Mouse (Mus musculus) liver, embryonic 12.5 days (tissue): ENCODE measurements around the gene Duoxa1. TPM values are rescaled to one million over a fixed set of nuclear protein-coding genes. Genes with fewer than 3 reads are reported as not detected.
A peak's percentile ranks its signal among the peaks of the same experiment; 100 is the strongest.

ENCODE experiments used
- ATAC-seq: fragments of 200-750 bp; cut with Nextera tagmentation; 2 replicates; pipeline ENCODE4 v1.8.0; 2017; ENCODE audit warnings: moderate number of reproducible peaks, mild to moderate bottlenecking, moderate library complexity
- H3K27ac ChIP-seq: fragments of 300-500 bp; sonication (generic); 2 replicates; pipeline ENCODE4 v1.5.1; 2016; ENCODE audit warnings: mild to moderate bottlenecking
- H3K27me3 ChIP-seq: fragments of 300-500 bp; sonication (generic); replicated peaks from 2 replicates; pipeline ENCODE4 v1.6.1; 2016; ENCODE audit warnings: mild to moderate bottlenecking, moderate library complexity
- H3K36me3 ChIP-seq: fragments of 300-500 bp; sonication (generic); 2 replicates; pipeline ENCODE4 v1.6.1; 2016; ENCODE audit warnings: mild to moderate bottlenecking, moderate library complexity
- H3K4me1 ChIP-seq: fragments of 300-500 bp; sonication (generic); 2 replicates; pipeline ENCODE4 v1.6.1; 2016
- H3K4me2 ChIP-seq: fragments of 300-500 bp; sonication (generic); 2 replicates; pipeline ENCODE4 v1.6.1; 2016; ENCODE audit warnings: mild to moderate bottlenecking, moderate library complexity
- H3K4me3 ChIP-seq: fragments of 300-500 bp; sonication (generic); 2 replicates; pipeline ENCODE4 v1.5.1; 2016; ENCODE audit warnings: mild to moderate bottlenecking, moderate library complexity
- H3K9ac ChIP-seq: fragments of 300-500 bp; sonication (generic); 2 replicates; pipeline ENCODE4 v1.6.1; 2016; ENCODE audit warnings: mild to moderate bottlenecking, moderate library complexity
- H3K9me3 ChIP-seq: fragments of 300-500 bp; sonication (generic); replicated peaks from 2 replicates; pipeline ENCODE4 v1.6.1; 2016; ENCODE audit warnings: mild to moderate bottlenecking, moderate library complexity
- WGBS: fragments of 180-500 bp; shearing (Covaris S2); methylation state at CpG from one replicate; pipeline ENCODE4 v1.1.7; 2016; ENCODE audit not compliant: insufficient replicate concordance; 5-methylcytosine and 5-hydroxymethylcytosine counted together
- polyA plus RNA-seq: library from polyadenylated mRNA; unstranded; fragments of >200 nt; fragmentation: Nextera tagmentation; extraction: Ambion mirVana; gene quantifications from 2 replicates; pipeline ENCODE4 v1.2.1, GENCODE M21; 2016

Gene Duoxa1
- polyA plus RNA-seq: not detected in 2 replicates

GRCm38 (mm10) chr2:122313536-122313935 is at the start of gene Duoxa1:
Gene Duoxa1, minus strand, starts transcription at chr2:122313730.
- ATAC-seq: no peak
- Histone ChIP-seq H3K36me3 (no peaks in the 10 kb centered on the region), H3K4me1 (no peaks in the 10 kb centered on the region; the same call in 1 of the 2 replicates), H3K27me3 (peaks cover 95% of the 10 kb centered on the region), H3K9ac (no peak within 1 kb of the TSS), H3K4me3 (0 out of 2 replicates have a peak within 1 kb of the TSS, but pooled peaks have one; percentile 8), H3K27ac (no peak within 1 kb of the TSS), H3K4me2 (peak within 1 kb of the TSS; percentile 45), H3K9me3 (no peaks in the 10 kb centered on the region)
- WGBS: 5% methylated on average over 24 of the region's 24 CpGs

DNA sequence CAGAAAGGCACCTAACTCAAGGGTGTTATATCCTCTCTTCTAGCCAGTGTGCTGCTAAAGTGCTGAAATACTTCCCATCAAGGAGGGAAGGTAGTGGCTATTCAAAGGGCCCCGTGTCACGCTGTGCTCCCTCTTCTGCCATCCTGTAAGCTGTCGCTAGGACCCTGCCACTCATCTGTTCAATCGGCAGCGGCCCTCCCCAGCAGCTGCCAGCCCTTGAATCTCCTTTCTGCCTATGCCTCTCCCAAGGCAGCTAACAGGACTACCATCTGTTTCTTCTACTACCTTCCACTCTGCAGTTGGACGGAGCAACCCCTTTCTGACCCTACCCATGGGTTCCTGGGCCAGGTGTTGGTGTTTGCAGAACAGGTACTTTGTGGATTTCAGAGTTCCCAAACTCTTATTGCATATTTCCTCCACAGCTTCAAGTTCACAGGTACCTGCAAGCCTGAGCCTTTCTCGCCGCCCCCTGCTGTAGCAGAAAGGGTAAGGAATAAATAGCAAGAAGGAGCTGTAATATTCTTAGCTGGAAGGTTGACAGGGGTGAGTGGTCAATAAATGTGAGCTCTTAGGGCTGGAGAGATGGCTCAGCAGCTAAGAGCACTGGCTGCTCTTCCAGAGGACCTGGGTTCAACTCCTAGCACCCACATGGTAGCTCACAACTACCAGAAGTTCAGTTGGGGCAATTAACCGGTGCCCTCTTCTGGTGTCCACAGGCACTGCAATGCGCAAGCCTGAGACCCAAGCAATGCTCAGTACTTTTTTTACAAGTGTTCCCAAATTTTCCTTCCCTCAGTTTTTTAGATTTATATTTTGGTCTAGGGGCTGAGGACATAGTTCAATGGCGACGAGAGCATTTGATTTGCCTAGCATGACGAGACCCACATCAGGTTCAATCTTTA is 49.3 kb upstream of the Duoxa1 start:
- Histone ChIP-seq H3K4me1 (peaks cover 63% of the 10 kb centered on the region), H3K36me3 (peaks cover 24% of the 10 kb centered on the region), H3K27ac (no peak overlapping the region), H3K4me3 (no peak overlapping the region), H3K4me2 (no peak overlapping the region), H3K9me3 (no peaks in the 10 kb centered on the region), H3K9ac (no peak overlapping the region), H3K27me3 (no peaks in the 10 kb centered on the region)
- ATAC-seq: no peak
- 83% methylated on average over 13 of the region's 13 CpGs for WGBS

DNA sequence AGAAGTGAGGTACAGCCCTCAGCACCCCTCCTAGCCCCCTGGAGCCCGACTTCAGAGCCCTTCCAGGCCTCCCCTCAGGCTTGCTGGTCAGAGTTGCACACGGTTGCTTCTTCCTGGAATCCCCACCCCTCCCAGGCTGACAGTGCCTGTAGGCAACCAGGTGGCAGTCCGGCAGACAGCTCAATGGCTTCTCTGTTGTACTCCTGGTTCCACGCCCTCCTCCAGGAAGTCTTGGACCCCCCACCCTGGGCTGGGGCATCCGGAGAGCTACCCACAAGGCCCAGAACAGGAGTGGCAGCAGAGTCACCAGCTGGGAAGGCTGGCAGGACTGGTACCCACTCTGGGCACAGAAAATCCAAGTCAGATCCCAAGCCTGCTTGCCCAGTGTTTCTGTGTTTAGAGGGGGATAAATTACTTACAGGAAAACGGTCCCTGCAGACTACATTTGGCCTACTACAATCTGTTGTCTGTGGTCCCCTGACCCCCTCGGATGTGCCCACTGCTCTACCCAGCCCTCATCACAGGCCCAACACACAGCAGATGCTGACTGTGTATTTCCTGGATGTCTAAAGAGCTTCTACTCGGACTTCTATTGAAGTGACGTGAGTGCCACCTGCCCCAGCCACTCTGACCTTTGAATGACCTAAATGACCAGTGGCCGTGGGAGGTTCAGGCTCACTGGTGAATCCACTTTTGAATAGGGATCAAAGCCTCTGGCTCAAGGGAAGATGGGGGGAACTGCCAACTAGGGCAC is 48.5 kb upstream of the Duoxa1 start:
- Histone ChIP-seq H3K4me1 (peaks cover 54% of the 10 kb centered on the region), H3K9me3 (no peaks in the 10 kb centered on the region), H3K27me3 (no peaks in the 10 kb centered on the region), H3K36me3 (peaks cover 28% of the 10 kb centered on the region), H3K4me2 (no peak overlapping the region), H3K9ac (peak overlapping the region; percentile 2; the same call in 1 of the 2 replicates), H3K27ac (no peak overlapping the region), H3K4me3 (no peak overlapping the region)
- ATAC-seq: no peak
- 65% methylated on average over 10 of the region's 10 CpGs for WGBS

DNA sequence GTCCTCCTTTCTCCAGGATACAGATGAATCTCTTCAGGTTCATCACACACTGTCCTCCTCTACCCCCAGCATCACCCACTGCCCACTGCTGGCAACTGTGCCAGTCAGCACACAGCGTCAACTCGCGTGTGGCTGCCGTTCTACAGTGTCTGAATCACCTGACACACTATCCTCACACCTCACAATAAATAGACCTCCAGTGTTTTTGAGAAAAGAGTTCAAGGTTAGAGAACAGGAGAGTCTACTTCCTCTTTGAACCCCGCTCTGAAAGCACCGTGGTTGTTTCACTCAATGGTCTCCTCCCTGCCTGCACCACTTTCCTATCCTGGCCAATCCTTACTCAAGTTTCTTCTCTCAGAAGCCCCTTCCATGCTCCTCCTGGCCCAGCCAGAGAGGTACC is 47.7 kb upstream of the Duoxa1 start:
- WGBS: 72% methylated on average over 6 of the region's 6 CpGs
- ATAC-seq: no peak

DNA sequence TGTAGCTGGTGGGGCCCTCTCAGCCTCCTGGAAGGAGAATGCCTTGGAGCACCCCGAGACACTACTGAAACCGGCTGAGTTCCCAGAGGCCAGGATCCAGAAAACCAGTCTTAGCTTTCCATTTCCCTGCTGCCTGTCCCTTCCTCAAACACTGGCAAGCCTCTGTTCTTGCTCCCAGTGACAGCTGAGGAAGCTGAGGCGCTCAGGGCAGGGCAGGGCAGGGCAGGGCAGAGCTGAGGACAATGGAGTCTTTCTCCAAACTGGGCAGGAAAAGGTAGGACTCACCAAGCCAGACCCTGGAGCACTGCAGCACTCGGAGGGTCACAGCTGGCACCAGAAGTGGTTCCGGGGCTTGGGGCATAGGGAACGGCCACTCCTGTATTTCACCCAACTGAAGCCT is 46.8 kb upstream of the Duoxa1 start:
- H3K36me3 ChIP-seq: peaks cover 42% of the 10 kb centered on the region
- no peak overlapping the region for H3K4me3 ChIP-seq
- no peaks in the 10 kb centered on the region for H3K9me3 ChIP-seq
- no peak overlapping the region for H3K27ac ChIP-seq
- ATAC-seq: no peak
- no peaks in the 10 kb centered on the region for H3K27me3 ChIP-seq
- H3K9ac ChIP-seq: no peak overlapping the region
- peaks cover 37% of the 10 kb centered on the region for H3K4me1 ChIP-seq
- H3K4me2 ChIP-seq: no peak overlapping the region
- WGBS: 79% methylated on average over 6 of the region's 6 CpGs

More for the DNA sequence above, 47.7 kb upstream of the Duoxa1 start:
- no peak overlapping the region for H3K4me3 ChIP-seq
- H3K36me3 ChIP-seq: peaks cover 33% of the 10 kb centered on the region
- peaks cover 46% of the 10 kb centered on the region for H3K4me1 ChIP-seq
- H3K27ac ChIP-seq: no peak overlapping the region
- no peaks in the 10 kb centered on the region for H3K27me3 ChIP-seq
- no peaks in the 10 kb centered on the region for H3K9me3 ChIP-seq
- no peak overlapping the region for H3K9ac ChIP-seq
- H3K4me2 ChIP-seq: no peak overlapping the region

- H3K27me3 ChIP-seq: no peaks in the 10 kb centered on the region
- no peak overlapping the region for H3K4me3 ChIP-seq
- H3K27ac ChIP-seq: no peak overlapping the region
- no peaks in the 10 kb centered on the region for H3K9me3 ChIP-seq
- no peak overlapping the region for H3K4me2 ChIP-seq
- ATAC-seq: no peak
- no peak overlapping the region for H3K9ac ChIP-seq
- 58% methylated on average over 3 of the region's 3 CpGs for WGBS
- 0 out of 2 replicates have a peak, but pooled peaks cover 5% of the 10 kb centered on the region for H3K4me1 ChIP-seq
- H3K36me3 ChIP-seq: peaks cover 38% of the 10 kb centered on the region
Observed at GRCm38 (mm10) chr2:122356187-122356586, 42.7 kb upstream of the Duoxa1 start.

DNA sequence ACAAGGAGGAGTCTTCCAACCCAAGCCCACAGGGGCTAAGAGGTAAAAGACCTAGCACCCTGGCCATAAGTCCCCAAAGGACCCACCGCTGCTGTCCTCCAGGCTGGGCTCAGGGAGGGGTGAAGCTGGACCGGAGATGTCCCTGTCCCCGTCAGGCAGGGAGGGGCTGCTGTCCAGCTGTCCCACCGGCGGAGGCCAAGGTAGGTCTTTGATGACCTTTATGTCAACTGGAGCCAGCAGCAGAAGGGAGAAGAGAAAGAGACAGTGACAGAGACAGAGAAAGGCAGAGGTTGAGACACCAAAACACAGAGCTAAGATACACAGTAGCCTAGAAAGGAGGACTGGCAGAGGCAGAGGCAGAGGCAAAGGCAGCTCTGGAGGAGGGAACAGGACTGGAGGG is 41.9 kb upstream of the Duoxa1 start:
- 75% methylated on average over 5 of the region's 5 CpGs for WGBS

GRCm38 (mm10) chr2:122354191-122354929 is 40.8 kb upstream of the Duoxa1 start:
- Histone ChIP-seq H3K36me3 (peaks cover 34% of the 10 kb centered on the region), H3K4me2 (no peak overlapping the region), H3K4me3 (no peak overlapping the region), H3K27ac (no peak overlapping the region), H3K9me3 (no peaks in the 10 kb centered on the region), H3K4me1 (peaks cover 17% of the 10 kb centered on the region), H3K9ac (no peak overlapping the region), H3K27me3 (no peaks in the 10 kb centered on the region)
- WGBS: 77% methylated on average over 12 of the region's 12 CpGs
- ATAC-seq: no peak

More for the DNA sequence above, 41.9 kb upstream of the Duoxa1 start:
- peaks cover 6% of the 10 kb centered on the region for H3K4me1 ChIP-seq
- no peak overlapping the region for H3K4me3 ChIP-seq
- no peak for ATAC-seq
- 0 out of 2 replicates have a peak overlapping the region, but pooled peaks have one; percentile 11 for H3K27ac ChIP-seq
- H3K4me2 ChIP-seq: no peak overlapping the region
- no peak overlapping the region for H3K9ac ChIP-seq
- H3K9me3 ChIP-seq: no peaks in the 10 kb centered on the region
- peaks cover 36% of the 10 kb centered on the region for H3K36me3 ChIP-seq
- no peaks in the 10 kb centered on the region for H3K27me3 ChIP-seq

DNA sequence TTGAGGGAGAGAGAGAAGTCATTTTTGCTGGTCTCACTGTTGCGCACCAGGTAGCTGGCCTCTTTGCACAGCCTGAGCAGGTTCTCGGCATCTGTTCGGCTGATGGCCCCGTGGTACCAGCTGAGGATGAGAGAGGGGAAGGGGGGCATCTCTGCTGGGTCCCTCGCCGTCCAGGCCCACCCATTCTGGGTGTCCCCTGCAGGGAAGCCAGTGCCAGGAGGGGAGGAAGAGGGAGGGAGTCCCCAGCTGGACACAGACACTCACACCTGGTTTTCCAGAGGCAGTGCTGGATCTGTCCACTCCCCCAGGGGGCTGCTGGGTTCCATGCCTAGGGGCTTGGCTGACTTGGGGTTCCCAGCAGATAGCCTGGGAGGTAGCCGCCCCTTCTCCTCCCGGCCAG is 40.2 kb upstream of the Duoxa1 start:
- no peak for ATAC-seq
- no peak overlapping the region for H3K4me3 ChIP-seq
- H3K9ac ChIP-seq: no peak overlapping the region
- no peak overlapping the region for H3K4me2 ChIP-seq
- no peak overlapping the region for H3K27ac ChIP-seq
- no peaks in the 10 kb centered on the region for H3K9me3 ChIP-seq
- no peaks in the 10 kb centered on the region for H3K27me3 ChIP-seq
- H3K36me3 ChIP-seq: peaks cover 34% of the 10 kb centered on the region
- peaks cover 22% of the 10 kb centered on the region for H3K4me1 ChIP-seq
- WGBS: 77% methylated on average over 8 of the region's 8 CpGs

- Histone ChIP-seq H3K9me3 (no peaks in the 10 kb centered on the region), H3K27ac (no peak overlapping the region), H3K4me1 (peaks cover 26% of the 10 kb centered on the region), H3K9ac (no peak overlapping the region), H3K4me3 (no peak overlapping the region), H3K4me2 (no peak overlapping the region), H3K36me3 (peaks cover 34% of the 10 kb centered on the region), H3K27me3 (no peaks in the 10 kb centered on the region)
- no peak for ATAC-seq
- 71% methylated on average over 6 of the region's 6 CpGs for WGBS
Observed at GRCm38 (mm10) chr2:122352992-122353391, 39.5 kb upstream of the Duoxa1 start.

DNA sequence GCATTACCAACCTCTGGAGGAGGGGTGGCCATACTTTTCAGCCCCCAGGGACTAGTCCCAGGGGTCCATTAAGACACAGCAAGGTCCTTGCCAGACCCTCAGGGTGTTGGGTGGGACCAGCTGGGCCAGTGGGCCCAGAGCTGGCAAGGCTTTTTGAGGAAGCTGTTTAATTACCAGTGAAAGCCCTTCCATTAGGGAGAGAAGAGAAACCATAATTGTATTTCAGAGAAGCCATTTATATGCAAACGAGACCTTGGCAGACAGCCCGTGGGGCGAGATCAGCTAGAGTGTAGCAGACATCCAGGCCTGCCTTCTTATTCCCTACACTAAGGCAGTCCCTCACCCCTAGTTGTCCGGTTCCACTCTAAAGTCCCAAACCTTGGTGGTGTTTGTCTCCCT is 38.4 kb upstream of the Duoxa1 start:
- Histone ChIP-seq H3K27ac (peak overlapping the region; percentile 43; the same call in 1 of the 2 replicates), H3K9me3 (no peaks in the 10 kb centered on the region), H3K36me3 (peaks cover 29% of the 10 kb centered on the region), H3K4me1 (peaks cover 30% of the 10 kb centered on the region), H3K4me2 (no peak overlapping the region), H3K9ac (no peak overlapping the region), H3K27me3 (peaks cover 5% of the 10 kb centered on the region; the same call in 1 of the 2 replicates), H3K4me3 (no peak overlapping the region)
- WGBS: 76% methylated on average over 4 of the region's 4 CpGs
- no peak for ATAC-seq
